Comparison of ENCODE assay signal across 22 mouse cellular contexts in genomic region chr11:93655602-93656239, GRCm38 (mm10).
DNase-seq lines count a peak whose midpoint lies in the region; ATAC-seq and TF ChIP-seq lines count a peak whose summit lies in the region.
"Had no signal": no experiment of that assay in that cellular context is flagged by ENCODE, and none has a peak within 500 bp of the region (broad histone marks: within the 10 kb centered on the region; RNA-seq: fewer than 3 reads in every experiment).

No protein-coding gene starts in this region.

- DNase-seq in midbrain, embryonic 14.5 days = peak; percentile 11
- DNase-seq in midbrain, embryonic 10.5 days (ENCODE audit: low spot score) = no peak
- DNase-seq in embryonic facial prominence, embryonic 11.5 days (ENCODE audit: low spot score) = peak; percentile 2
- DNase-seq in limb, embryonic 10.5 days (ENCODE audit: low spot score) = peak; percentile 40
- DNase-seq in limb, embryonic 14.5 days (ENCODE audit: low spot score) = peak; percentile 53
- no peak for DNase-seq in thymus, postnatal 14 days
- no peak for DNase-seq in forebrain, embryonic 11.5 days (ENCODE audit: low spot score)
- DNase-seq: adrenal gland, adult 2 months; adrenal gland, postnatal 25 days; cerebellum, adult 18-20 months; cerebellum, adult 9-11 months; cerebellum, postnatal 36 days; gastrocnemius, postnatal 14 days; heart, postnatal 10 days; heart, postnatal 4 days had no signal

- H3K4me3 ChIP-seq in midbrain, embryonic 14.5 days (replicated peaks; ENCODE audit: low read depth, low read length) = no peak overlapping the region
- H3K4me3 ChIP-seq in midbrain, embryonic 10.5 days = no peak overlapping the region
- H3K4me3 ChIP-seq in embryonic facial prominence, embryonic 11.5 days (ENCODE audit: low read depth, low read length) = no peak overlapping the region
- no peak overlapping the region for H3K4me3 ChIP-seq in limb, embryonic 10.5 days
- H3K4me3 ChIP-seq in limb, embryonic 14.5 days (replicated peaks; ENCODE audit: low read length) = no peak overlapping the region
- no peak overlapping the region for H3K4me3 ChIP-seq in intestine, embryonic 15.5 days (replicated peaks)
- no peak overlapping the region for H3K4me3 ChIP-seq in forebrain, embryonic 11.5 days (ENCODE audit: low read depth, low read length)
- H3K4me3 ChIP-seq: embryonic facial prominence, embryonic 15.5 days; erythroblast, embryonic 14.5 days; forebrain, embryonic 10.5 days; heart, embryonic 10.5 days had no signal

- H3K9me3 ChIP-seq in midbrain, embryonic 14.5 days (ENCODE audit: control insufficient read depth, low read length) = no peaks in the 10 kb centered on the region
- no peaks in the 10 kb centered on the region for H3K9me3 ChIP-seq in midbrain, embryonic 10.5 days (replicated peaks)
- H3K9me3 ChIP-seq in embryonic facial prominence, embryonic 11.5 days (replicated peaks; ENCODE audit: control insufficient read depth, low read length) = no peaks in the 10 kb centered on the region
- H3K9me3 ChIP-seq in limb, embryonic 10.5 days (replicated peaks) = no peaks in the 10 kb centered on the region
- H3K9me3 ChIP-seq in limb, embryonic 14.5 days (ENCODE audit: control insufficient read depth, low read length) = no peaks in the 10 kb centered on the region
- H3K9me3 ChIP-seq in intestine, embryonic 15.5 days = no peaks in the 10 kb centered on the region
- no peaks in the 10 kb centered on the region for H3K9me3 ChIP-seq in forebrain, embryonic 11.5 days (ENCODE audit: control insufficient read depth, low read length)
- H3K9me3 ChIP-seq: embryonic facial prominence, embryonic 15.5 days; forebrain, embryonic 10.5 days; heart, embryonic 10.5 days had no signal

- H3K4me1 ChIP-seq in midbrain, embryonic 14.5 days (ENCODE audit: control insufficient read depth, insufficient read depth, low read length) = no peaks in the 10 kb centered on the region
- peaks cover 10% of the 10 kb centered on the region for H3K4me1 ChIP-seq in midbrain, embryonic 10.5 days
- no peaks in the 10 kb centered on the region for H3K4me1 ChIP-seq in embryonic facial prominence, embryonic 11.5 days (ENCODE audit: control insufficient read depth, insufficient read depth, low read length)
- H3K4me1 ChIP-seq in limb, embryonic 10.5 days = peaks cover 43% of the 10 kb centered on the region
- no peaks in the 10 kb centered on the region; the same call in 1 of the 2 replicates for H3K4me1 ChIP-seq in limb, embryonic 14.5 days (ENCODE audit: control insufficient read depth, insufficient read depth, low read length)
- H3K4me1 ChIP-seq in intestine, embryonic 15.5 days (replicated peaks) = no peaks in the 10 kb centered on the region
- H3K4me1 ChIP-seq in forebrain, embryonic 11.5 days (replicated peaks; ENCODE audit: control insufficient read depth, insufficient read depth, low read length) = no peaks in the 10 kb centered on the region
- H3K4me1 ChIP-seq: embryonic facial prominence, embryonic 15.5 days; heart, embryonic 10.5 days had no signal

- ATAC-seq in midbrain, embryonic 14.5 days (ENCODE audit: low FRiP score, low TSS enrichment) = no peak
- ATAC-seq in embryonic facial prominence, embryonic 11.5 days (replicated peaks; ENCODE audit: insufficient number of reproducible peaks, low FRiP score, low TSS enrichment, low read depth) = no peak
- ATAC-seq in limb, embryonic 14.5 days (ENCODE audit: low FRiP score, low read depth) = peak; percentile 71
- no peak for ATAC-seq in intestine, embryonic 15.5 days
- ATAC-seq in forebrain, embryonic 11.5 days (replicated peaks; ENCODE audit: low FRiP score) = no peak
- ATAC-seq: forebrain, embryonic 16.5 days had no signal

- 75% methylated on average over 9 of the region's 9 CpGs for WGBS in midbrain, embryonic 14.5 days
- WGBS in midbrain, embryonic 10.5 days = 88% methylated on average over 9 of the region's 9 CpGs
- WGBS in embryonic facial prominence, embryonic 11.5 days = 65% methylated on average over 9 of the region's 9 CpGs
- WGBS in limb, embryonic 10.5 days = 32% methylated on average over 9 of the region's 9 CpGs
- WGBS in limb, embryonic 14.5 days = 21% methylated on average over 9 of the region's 9 CpGs
- 88% methylated on average over 9 of the region's 9 CpGs for WGBS in intestine, embryonic 15.5 days
- 69% methylated on average over 9 of the region's 9 CpGs for WGBS in forebrain, embryonic 11.5 days

- no peak overlapping the region for H3K4me2 ChIP-seq in midbrain, embryonic 14.5 days (ENCODE audit: low read length)
- no peak overlapping the region for H3K4me2 ChIP-seq in embryonic facial prominence, embryonic 11.5 days (ENCODE audit: low read depth, low read length)
- no peak overlapping the region for H3K4me2 ChIP-seq in limb, embryonic 14.5 days (replicated peaks; ENCODE audit: low read depth, low read length, severe bottlenecking)
- H3K4me2 ChIP-seq in intestine, embryonic 15.5 days (replicated peaks) = no peak overlapping the region
- H3K4me2 ChIP-seq in forebrain, embryonic 11.5 days (ENCODE audit: low read depth, low read length, severe bottlenecking) = no peak overlapping the region
- H3K4me2 ChIP-seq: embryonic facial prominence, embryonic 15.5 days; hindbrain, embryonic 14.5 days had no signal

- no peaks in the 10 kb centered on the region for H3K27me3 ChIP-seq in midbrain, embryonic 14.5 days (ENCODE audit: control insufficient read depth, insufficient read depth, low read length)
- no peaks in the 10 kb centered on the region for H3K27me3 ChIP-seq in midbrain, embryonic 10.5 days (ENCODE audit: low read depth, poor library complexity, severe bottlenecking)
- no peaks in the 10 kb centered on the region for H3K27me3 ChIP-seq in embryonic facial prominence, embryonic 11.5 days (ENCODE audit: control insufficient read depth, insufficient read depth, low read length)
- H3K27me3 ChIP-seq in limb, embryonic 10.5 days (ENCODE audit: low read depth, poor library complexity, severe bottlenecking) = no peaks in the 10 kb centered on the region
- no peaks in the 10 kb centered on the region for H3K27me3 ChIP-seq in limb, embryonic 14.5 days (ENCODE audit: control insufficient read depth, insufficient read depth, low read length)
- H3K27me3 ChIP-seq in intestine, embryonic 15.5 days (replicated peaks) = no peaks in the 10 kb centered on the region
- H3K27me3 ChIP-seq in forebrain, embryonic 11.5 days (ENCODE audit: control insufficient read depth, insufficient read depth, low read length) = no peaks in the 10 kb centered on the region
- H3K27me3 ChIP-seq: embryonic facial prominence, embryonic 15.5 days had no signal

- no peak overlapping the region for H3K27ac ChIP-seq in midbrain, embryonic 14.5 days (replicated peaks; ENCODE audit: low read depth, low read length)
- H3K27ac ChIP-seq in midbrain, embryonic 10.5 days (replicated peaks) = no peak overlapping the region
- no peak overlapping the region for H3K27ac ChIP-seq in embryonic facial prominence, embryonic 11.5 days (replicated peaks; ENCODE audit: low read depth, low read length)
- H3K27ac ChIP-seq in limb, embryonic 10.5 days = 0 out of 2 replicates have a peak overlapping the region, but pooled peaks have one; percentile 36
- H3K27ac ChIP-seq in limb, embryonic 14.5 days (replicated peaks; ENCODE audit: low read depth, low read length) = no peak overlapping the region
- no peak overlapping the region for H3K27ac ChIP-seq in intestine, embryonic 15.5 days
- H3K27ac ChIP-seq in forebrain, embryonic 11.5 days (ENCODE audit: low read depth, low read length) = no peak overlapping the region
- H3K27ac ChIP-seq: embryonic facial prominence, embryonic 15.5 days; forebrain, embryonic 10.5 days; heart, embryonic 10.5 days; hindbrain, embryonic 14.5 days had no signal

- H3K9ac ChIP-seq in midbrain, embryonic 14.5 days (replicated peaks; ENCODE audit: low read length) = no peak overlapping the region
- no peak overlapping the region for H3K9ac ChIP-seq in embryonic facial prominence, embryonic 11.5 days (replicated peaks; ENCODE audit: low read length)
- H3K9ac ChIP-seq in limb, embryonic 14.5 days (ENCODE audit: low read depth, low read length, severe bottlenecking) = no peak overlapping the region
- H3K9ac ChIP-seq in intestine, embryonic 15.5 days = no peak overlapping the region
- H3K9ac ChIP-seq in forebrain, embryonic 11.5 days (ENCODE audit: low read length) = no peak overlapping the region
- H3K9ac ChIP-seq: embryonic facial prominence, embryonic 15.5 days; hindbrain, embryonic 14.5 days had no signal

- TF ChIP-seq POLR2A in limb, embryonic 14.5 days (IDR thresholded peaks at IDR 0.05; ENCODE audit: borderline replicate concordance, extremely low read depth, insufficient read depth, insufficient read length) = no peak

- H3K36me3 ChIP-seq in midbrain, embryonic 14.5 days (ENCODE audit: control insufficient read depth, insufficient read depth, low read length) = no peaks in the 10 kb centered on the region
- H3K36me3 ChIP-seq in midbrain, embryonic 10.5 days = no peaks in the 10 kb centered on the region
- no peaks in the 10 kb centered on the region for H3K36me3 ChIP-seq in embryonic facial prominence, embryonic 11.5 days (replicated peaks; ENCODE audit: control insufficient read depth, insufficient read depth, low read depth, low read length)
- H3K36me3 ChIP-seq in limb, embryonic 10.5 days = no peaks in the 10 kb centered on the region
- H3K36me3 ChIP-seq in limb, embryonic 14.5 days (ENCODE audit: control insufficient read depth, insufficient read depth, low read length) = no peaks in the 10 kb centered on the region
- H3K36me3 ChIP-seq in intestine, embryonic 15.5 days = no peaks in the 10 kb centered on the region
- H3K36me3 ChIP-seq in forebrain, embryonic 11.5 days (ENCODE audit: control insufficient read depth, insufficient read depth, low read length) = no peaks in the 10 kb centered on the region
- H3K36me3 ChIP-seq: embryonic facial prominence, embryonic 15.5 days; forebrain, embryonic 10.5 days; heart, embryonic 10.5 days had no signal

Comparison
In these comparisons a context has a peak if more than half of its experiments do, and no peak if none do; other contexts are left out.
1. DNase-seq: peak in midbrain, embryonic 14.5 days (single experiment), embryonic facial prominence, embryonic 11.5 days (single experiment), limb, embryonic 10.5 days (single experiment) and limb, embryonic 14.5 days (single experiment); none in midbrain, embryonic 10.5 days (single experiment), thymus, postnatal 14 days (single experiment) and forebrain, embryonic 11.5 days (single experiment).